Mouse (Mus musculus) liver, embryonic 14.5 days (tissue): ENCODE results near the gene Muc2. TPM values are rescaled to one million over a fixed set of nuclear protein-coding genes. Genes with fewer than 3 reads are reported as not detected.
A peak's percentile ranks its signal among the peaks of the same experiment; 100 is the strongest.

Experiments
- ATAC-seq: fragments of 200-750 bp; cut with Nextera tagmentation; 2 replicates; pipeline ENCODE4 v1.8.0; 2017; ENCODE audit warnings: moderate number of reproducible peaks, mild to moderate bottlenecking, moderate library complexity; ENCODE audit not compliant: insufficient read depth
- DNase-seq, 3 experiments: peaks; one replicate each; pipeline ENCODE4 v3.0.0-alpha.2; 2012 to 2013; ENCODE audit warnings: low read depth in 3 of 3, low spot score in 3 of 3
- H3K27ac ChIP-seq: fragments of 300-500 bp; sonication (generic); 2 replicates; pipeline ENCODE4 v1.5.1; 2014; ENCODE audit warnings: moderate library complexity, mild to moderate bottlenecking, control low read depth, inconsistent platforms
- H3K27me3 ChIP-seq: fragments of 300-500 bp; sonication (generic); 2 replicates; pipeline ENCODE4 v1.6.1; 2014; ENCODE audit warnings: mild to moderate bottlenecking, low read length, moderate library complexity; ENCODE audit not compliant: control insufficient read depth, insufficient read depth
- H3K36me3 ChIP-seq: fragments of 300-500 bp; sonication (generic); replicated peaks from 2 replicates; pipeline ENCODE4 v1.6.1; 2014; ENCODE audit warnings: low read depth; ENCODE audit not compliant: control insufficient read depth, insufficient read depth
- H3K4me1 ChIP-seq, 2 experiments: fragments of 200-500 bp in 1 of 2; fragments of 300-500 bp in 1 of 2; sonication (generic) in 1 of 2; replicated peaks; 2 replicates each; pipeline ENCODE4 v1.6.1; 2012 to 2014; ENCODE audit warnings: antibody characterized with exemption in 1 of 2, inconsistent platforms in 1 of 2, low read length in 1 of 2; ENCODE audit not compliant: control insufficient read depth in 2 of 2, insufficient read depth in 2 of 2
- H3K4me2 ChIP-seq: fragments of 300-500 bp; sonication (generic); 2 replicates; pipeline ENCODE4 v1.6.1; 2014; ENCODE audit warnings: low read depth, mild to moderate bottlenecking, control low read depth, moderate library complexity
- H3K4me3 ChIP-seq, 2 experiments: fragments of 200-500 bp in 1 of 2; fragments of 300-500 bp in 1 of 2; sonication (generic) in 1 of 2; 2 replicates each; pipeline ENCODE4 v1.5.1; 2012 to 2014; ENCODE audit warnings: low read depth in 2 of 2, low read length in 2 of 2, mild to moderate bottlenecking in 2 of 2, control low read depth in 1 of 2, inconsistent platforms in 1 of 2, moderate library complexity in 1 of 2; ENCODE audit not compliant: insufficient read depth in 1 of 2
- H3K9ac ChIP-seq: fragments of 300-500 bp; sonication (generic); replicated peaks from 2 replicates; pipeline ENCODE4 v1.6.1; 2014; ENCODE audit warnings: mild to moderate bottlenecking, control low read depth, moderate library complexity
- H3K9me3 ChIP-seq: fragments of 300-500 bp; sonication (generic); 2 replicates; pipeline ENCODE4 v1.6.1; 2016; ENCODE audit warnings: low read length, mixed read lengths; ENCODE audit not compliant: control insufficient read depth
- CTCF ChIP-seq: IDR thresholded peaks from 2 replicates; pipeline ENCODE4 v1.5.1; 2016; ENCODE audit warnings: antibody characterized with exemption, low read depth, control low read depth
- EP300 ChIP-seq: IDR thresholded peaks from 2 replicates; pipeline ENCODE4 v1.6.1; 2016; ENCODE audit warnings: antibody characterized with exemption, low read depth
- WGBS: fragments of 180-500 bp; shearing (Covaris S2); extraction: QIAGEN DNeasy Blood & Tissue Kit; methylation state at CpG from one replicate; pipeline ENCODE4 v1.1.7; 2014; ENCODE audit not compliant: insufficient replicate concordance; 5-methylcytosine and 5-hydroxymethylcytosine counted together
- polyA plus RNA-seq, 2 experiments: library from polyadenylated mRNA; depleted of rRNA in 1 of 2; stranded (reverse) in 1 of 2; unstranded in 1 of 2; fragments of >200 nt; fragmentation: Nextera tagmentation in 1 of 2; extraction: Ambion mirVana in 1 of 2; gene quantifications; 2 replicates each; pipeline versions ENCODE4 v1.2.1 to v1.2.3; 2012 to 2014

The Muc2 gene
- polyA plus RNA-seq, 2 experiments, result 0.08 to 0.12 TPM

GRCm38 (mm10) chr7:141670999-141671398 lies 19.1 kb upstream of the Muc2 start:
- DNase-seq (peak; percentile 55 to 72 (median 59)), ATAC-seq (peak; percentile 48)
- Histone ChIP-seq H3K4me1 (peaks cover 15 to 18% of the 10 kb centered on the region in 2 experiments), H3K9me3 (no peaks in the 10 kb centered on the region), H3K36me3 (no peaks in the 10 kb centered on the region), H3K27me3 (no peaks in the 10 kb centered on the region), H3K27ac (peak overlapping the region; percentile 93), H3K4me3 (no peak overlapping the region), H3K9ac (peak overlapping the region; percentile 55; the same call in 1 of the 2 replicates), H3K4me2 (peak overlapping the region; percentile 58)
- WGBS, result 56% methylated on average over 4 of the region's 4 CpGs
- TF ChIP-seq CTCF (peak; percentile 91), EP300 (no peak; the same call in 1 of the 2 replicates)

DNA sequence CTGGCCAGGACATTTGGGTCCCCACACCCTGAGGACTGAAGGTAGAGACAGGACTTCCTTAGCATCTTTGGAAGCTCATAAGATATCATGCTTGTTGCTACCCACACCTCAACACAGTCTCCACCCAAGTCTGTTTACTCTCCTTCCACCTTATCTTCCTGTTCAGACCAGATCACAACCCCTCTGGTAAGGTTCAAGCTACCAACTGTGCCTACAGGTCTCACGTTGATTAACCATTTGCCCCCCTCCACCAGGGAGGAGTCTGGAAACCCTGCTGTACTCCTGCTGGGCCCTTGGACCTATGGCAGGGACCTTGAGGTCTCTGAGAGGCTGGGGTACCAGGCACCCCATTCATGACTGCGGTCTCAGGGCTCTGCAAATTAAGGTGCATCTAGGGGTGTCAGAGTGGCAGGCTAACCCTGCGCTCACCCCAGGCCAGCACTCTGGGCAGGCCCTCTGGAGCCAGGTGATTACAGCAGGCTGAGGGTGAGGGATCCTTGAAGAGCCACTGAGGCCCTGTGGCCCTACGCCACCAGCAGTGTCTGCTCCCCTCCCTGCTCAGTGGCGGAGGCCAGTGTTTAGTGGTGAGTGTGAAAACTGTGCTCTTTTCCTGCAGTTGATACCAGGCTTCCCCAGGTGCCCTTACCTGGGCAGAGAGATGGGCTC lies 18.4 kb upstream of the Muc2 start:
- peak; percentile 94 for ATAC-seq
- no peak for TF ChIP-seq CTCF
- TF ChIP-seq EP300, result peak; percentile 90
- Histone ChIP-seq H3K4me2 (peak overlapping the region; percentile 58), H3K27ac (peak overlapping the region; percentile 93), H3K9ac (peak overlapping the region; percentile 55), H3K36me3 (no peaks in the 10 kb centered on the region), H3K9me3 (no peaks in the 10 kb centered on the region), H3K4me3 (no peak overlapping the region), H3K4me1 (peaks cover 15 to 18% of the 10 kb centered on the region in 2 experiments), H3K27me3 (no peaks in the 10 kb centered on the region)
- 35% methylated on average over 5 of the region's 5 CpGs for WGBS
- peak; percentile 63 to 74 (median 67) for DNase-seq

- TF ChIP-seq CTCF (no peak), EP300 (no peak)
These were observed 11.2 kb upstream of the Muc2 start for GRCm38 (mm10) chr7:141678922-141679321.

DNA sequence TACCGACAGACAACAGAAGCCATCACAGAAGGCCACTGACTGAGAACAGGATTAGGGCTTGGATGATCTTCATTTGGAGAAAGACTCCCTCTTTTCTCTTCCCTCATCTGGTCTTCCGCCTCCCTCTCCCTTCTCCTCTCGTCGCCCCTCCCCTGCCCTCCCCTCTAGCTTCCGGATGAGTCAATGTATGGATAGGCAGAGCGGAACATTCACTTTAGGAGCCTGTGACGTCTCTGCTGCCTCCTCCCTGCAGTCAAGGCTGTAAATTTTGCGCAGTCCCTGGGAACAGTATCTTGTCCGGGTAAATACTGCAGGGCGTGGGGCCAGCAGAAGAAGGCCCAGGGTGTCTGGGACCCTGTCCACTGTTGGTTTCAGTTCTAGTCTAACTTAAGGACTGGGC lies 2.8 kb upstream of the Muc2 start:
- no peak for TF ChIP-seq CTCF
- no peak for TF ChIP-seq EP300
- Histone ChIP-seq H3K9ac (no peak overlapping the region), H3K4me2 (no peak overlapping the region), H3K4me1 (no peaks in the 10 kb centered on the region), H3K9me3 (no peaks in the 10 kb centered on the region), H3K27ac (no peak overlapping the region), H3K27me3 (no peaks in the 10 kb centered on the region; the same call in 1 of the 2 replicates), H3K4me3 (no peak overlapping the region), H3K36me3 (no peaks in the 10 kb centered on the region)
- ATAC-seq (no peak), DNase-seq (no peak)
- WGBS, result 51% methylated on average over 10 of the region's 10 CpGs

More at GRCm38 (mm10) chr7:141678922-141679321, 11.2 kb upstream of the Muc2 start:
- Histone ChIP-seq H3K4me2 (no peak overlapping the region), H3K4me3 (no peak overlapping the region), H3K27ac (no peak overlapping the region), H3K4me1 (no peaks in the 10 kb centered on the region; a peak in 1 of 4 replicates), H3K27me3 (no peaks in the 10 kb centered on the region; the same call in 1 of the 2 replicates), H3K9ac (no peak overlapping the region), H3K9me3 (no peaks in the 10 kb centered on the region), H3K36me3 (no peaks in the 10 kb centered on the region)
- ATAC-seq (no peak), DNase-seq (no peak)
- 46% methylated on average over 4 of the region's 4 CpGs for WGBS

GRCm38 (mm10) chr7:141693591-141694273 lies 3.6 kb downstream of the Muc2 start:
- Histone ChIP-seq H3K4me3 (no peak overlapping the region), H3K27me3 (no peaks in the 10 kb centered on the region; the same call in none of the 2 replicates), H3K36me3 (no peaks in the 10 kb centered on the region), H3K9me3 (no peaks in the 10 kb centered on the region), H3K4me1 (no peaks in the 10 kb centered on the region), H3K4me2 (no peak overlapping the region), H3K27ac (no peak overlapping the region), H3K9ac (no peak overlapping the region)
- ATAC-seq (no peak), DNase-seq (no peak)
- TF ChIP-seq EP300 (no peak), CTCF (peak; percentile 56; the same call in 1 of the 2 replicates)
- WGBS, result 34% methylated on average over 30 of the region's 30 CpGs
